Comparison of ENCODE assay signal across 25 mouse cellular contexts in the genomic region with DNA sequence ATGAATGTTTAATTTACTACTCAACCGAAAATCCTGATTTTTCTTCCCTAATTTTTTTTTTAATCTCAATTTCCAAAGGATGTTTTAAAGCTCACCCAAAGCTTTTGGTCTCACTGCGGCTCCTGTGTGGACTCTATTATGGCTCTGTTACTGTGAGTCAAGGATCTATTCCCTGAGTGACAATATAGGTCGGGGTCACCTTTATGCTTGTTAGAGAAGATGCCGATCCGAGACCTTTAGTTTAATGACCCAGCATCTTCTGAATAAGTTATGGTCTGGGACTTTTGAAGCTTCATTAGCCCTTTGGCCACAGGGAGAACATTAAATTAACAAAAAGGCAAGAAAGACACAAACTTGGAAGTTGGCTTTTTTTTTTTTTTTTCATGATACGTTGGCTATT.
A peak's percentile ranks its signal among the peaks of the same experiment; 100 is the strongest.
DNase-seq lines count a peak whose midpoint lies in the region; ATAC-seq lines count a peak whose summit lies in the region.
"Had no signal": no experiment of that assay in that cellular context is flagged by ENCODE, and none has a peak within 500 bp of the region (broad histone marks: within the 10 kb centered on the region; RNA-seq: fewer than 3 reads in every experiment).

No protein-coding gene starts in this region.

- no peaks in the 10 kb centered on the region for H3K4me1 ChIP-seq in hindbrain, embryonic 11.5 days (replicated peaks; ENCODE audit: control insufficient read depth, insufficient read depth, low read length)
- H3K4me1 ChIP-seq in hindbrain, embryonic 12.5 days = no peaks in the 10 kb centered on the region
- H3K4me1 ChIP-seq: embryonic facial prominence, embryonic 12.5 days; embryonic facial prominence, embryonic 15.5 days; forebrain, embryonic 12.5 days; forebrain, embryonic 15.5 days; heart, embryonic 12.5 days; heart, embryonic 15.5 days; hindbrain, embryonic 13.5 days had no signal

- ATAC-seq in hindbrain, embryonic 11.5 days (ENCODE audit: low FRiP score) = 0 out of 2 replicates have a peak, but pooled peaks have one; percentile 57
- no peak for ATAC-seq in hindbrain, embryonic 12.5 days (ENCODE audit: low FRiP score)
- no peak for ATAC-seq in inflammation-experienced regulatory T-cells, adult 6 months
- ATAC-seq: activated CD4-positive, CD25-positive, alpha-beta regulatory T cell, adult 4 months; forebrain, embryonic 15.5 days; hindbrain, embryonic 16.5 days; intestine, embryonic 16.5 days had no signal

- 33% methylated on average over 6 of the region's 6 CpGs for WGBS in hindbrain, embryonic 11.5 days
- WGBS in hindbrain, embryonic 12.5 days = 36% methylated on average over 6 of the region's 6 CpGs

- H3K4me3 ChIP-seq in hindbrain, embryonic 11.5 days (ENCODE audit: low read depth, low read length) = no peak overlapping the region
- no peak overlapping the region for H3K4me3 ChIP-seq in hindbrain, embryonic 12.5 days
- H3K4me3 ChIP-seq: embryonic facial prominence, embryonic 12.5 days; embryonic facial prominence, embryonic 15.5 days; forebrain, embryonic 12.5 days; forebrain, embryonic 15.5 days; heart, embryonic 12.5 days; heart, embryonic 15.5 days; hindbrain, embryonic 13.5 days had no signal

- peak; percentile 28 for DNase-seq in hindbrain, embryonic 11.5 days (ENCODE audit: low spot score)
- DNase-seq in retina, embryonic 14.5 days (ENCODE audit: low spot score) = peak; percentile 4
- DNase-seq in retina, postnatal 1 day = no peak
- peak; percentile 24 for DNase-seq in mesoderm, embryonic 11.5 days (ENCODE audit: low read depth, low spot score)
- DNase-seq: adrenal gland, adult 8-10 months; adrenal gland, postnatal 25 days; cerebellum, adult 18-20 months; cerebellum, adult 9-10 months; cerebellum, postnatal 14 days; gastrocnemius, postnatal 25 days; heart, adult 18-20 months; heart, postnatal 10 days; heart, postnatal 36 days had no signal

- no peaks in the 10 kb centered on the region for H3K9me3 ChIP-seq in hindbrain, embryonic 11.5 days (ENCODE audit: control insufficient read depth, low read length)
- H3K9me3 ChIP-seq in hindbrain, embryonic 12.5 days (replicated peaks) = no peaks in the 10 kb centered on the region
- H3K9me3 ChIP-seq: embryonic facial prominence, embryonic 12.5 days; embryonic facial prominence, embryonic 15.5 days; forebrain, embryonic 12.5 days; forebrain, embryonic 15.5 days; heart, embryonic 12.5 days; heart, embryonic 15.5 days; hindbrain, embryonic 13.5 days had no signal

- no peak overlapping the region for H3K27ac ChIP-seq in hindbrain, embryonic 11.5 days (ENCODE audit: low read depth, low read length)
- no peak overlapping the region for H3K27ac ChIP-seq in hindbrain, embryonic 12.5 days
- H3K27ac ChIP-seq: embryonic facial prominence, embryonic 12.5 days; embryonic facial prominence, embryonic 15.5 days; forebrain, embryonic 12.5 days; forebrain, embryonic 15.5 days; heart, embryonic 15.5 days; hindbrain, embryonic 13.5 days had no signal

- no peaks in the 10 kb centered on the region for H3K36me3 ChIP-seq in hindbrain, embryonic 11.5 days (ENCODE audit: control insufficient read depth, insufficient read depth, low read length)
- H3K36me3 ChIP-seq in hindbrain, embryonic 12.5 days = no peaks in the 10 kb centered on the region
- H3K36me3 ChIP-seq: embryonic facial prominence, embryonic 12.5 days; embryonic facial prominence, embryonic 15.5 days; forebrain, embryonic 12.5 days; forebrain, embryonic 15.5 days; heart, embryonic 12.5 days; heart, embryonic 15.5 days; hindbrain, embryonic 13.5 days had no signal

- H3K4me2 ChIP-seq in hindbrain, embryonic 11.5 days (replicated peaks; ENCODE audit: low read depth, low read length) = no peak overlapping the region
- no peak overlapping the region for H3K4me2 ChIP-seq in hindbrain, embryonic 12.5 days (replicated peaks)
- H3K4me2 ChIP-seq: embryonic facial prominence, embryonic 12.5 days; embryonic facial prominence, embryonic 15.5 days; forebrain, embryonic 12.5 days; forebrain, embryonic 15.5 days; heart, embryonic 12.5 days; heart, embryonic 15.5 days; hindbrain, embryonic 13.5 days had no signal

- no peak overlapping the region for H3K9ac ChIP-seq in hindbrain, embryonic 11.5 days (ENCODE audit: low read depth, low read length)
- no peak overlapping the region for H3K9ac ChIP-seq in hindbrain, embryonic 12.5 days
- H3K9ac ChIP-seq: embryonic facial prominence, embryonic 12.5 days; embryonic facial prominence, embryonic 15.5 days; forebrain, embryonic 12.5 days; forebrain, embryonic 15.5 days; heart, embryonic 12.5 days; heart, embryonic 15.5 days; hindbrain, embryonic 13.5 days had no signal

- no peaks in the 10 kb centered on the region for H3K27me3 ChIP-seq in hindbrain, embryonic 11.5 days (ENCODE audit: control insufficient read depth, insufficient read depth, low read length)
- H3K27me3 ChIP-seq in hindbrain, embryonic 12.5 days = no peaks in the 10 kb centered on the region
- H3K27me3 ChIP-seq: embryonic facial prominence, embryonic 12.5 days; embryonic facial prominence, embryonic 15.5 days; forebrain, embryonic 12.5 days; forebrain, embryonic 15.5 days; heart, embryonic 12.5 days; heart, embryonic 15.5 days; hindbrain, embryonic 13.5 days had no signal
